Mouse (Mus musculus) intestine, embryonic 16.5 days (tissue): ENCODE measurements around the gene Fstl4. TPM values are rescaled to one million over a fixed set of nuclear protein-coding genes. Genes with fewer than 3 reads are reported as not detected.

ENCODE experiments used
- ATAC-seq: fragments of 200-750 bp; cut with Nextera tagmentation; 2 replicates; pipeline ENCODE4 v1.8.0; 2017; ENCODE audit warnings: moderate TSS enrichment, moderate library complexity
- H3K27ac ChIP-seq: fragments of 300-500 bp; sonication (generic); 2 replicates; pipeline ENCODE4 v1.5.1; 2014; ENCODE audit warnings: mild to moderate bottlenecking, low read length
- H3K27me3 ChIP-seq: fragments of 300-500 bp; sonication (generic); replicated peaks from 2 replicates; pipeline ENCODE4 v1.6.1; 2014; ENCODE audit warnings: low read length, control low read depth, mixed read lengths; ENCODE audit not compliant: control insufficient read depth, insufficient read depth
- H3K36me3 ChIP-seq: fragments of 300-500 bp; sonication (generic); 2 replicates; pipeline ENCODE4 v1.6.1; 2014; ENCODE audit warnings: low read length, control low read depth; ENCODE audit not compliant: control insufficient read depth, insufficient read depth
- H3K4me1 ChIP-seq: fragments of 300-500 bp; sonication (generic); 2 replicates; pipeline ENCODE4 v1.6.1; 2014; ENCODE audit warnings: low read length, control low read depth, mixed read lengths; ENCODE audit not compliant: control insufficient read depth, insufficient read depth
- H3K4me2 ChIP-seq: fragments of 300-500 bp; sonication (generic); 2 replicates; pipeline ENCODE4 v1.6.1; 2014; ENCODE audit warnings: low read depth, low read length, control low read depth
- H3K4me3 ChIP-seq: fragments of 300-500 bp; sonication (generic); 2 replicates; pipeline ENCODE4 v1.5.1; 2014; ENCODE audit warnings: mild to moderate bottlenecking, low read length
- H3K9ac ChIP-seq: fragments of 300-500 bp; sonication (generic); 2 replicates; pipeline ENCODE4 v1.6.1; 2014; ENCODE audit warnings: low read depth, low read length
- H3K9me3 ChIP-seq: fragments of 300-500 bp; sonication (generic); 2 replicates; pipeline ENCODE4 v1.6.1; 2016; ENCODE audit warnings: low read length, control low read depth; ENCODE audit not compliant: control insufficient read depth
- WGBS: fragments of 180-500 bp; shearing (Covaris S2); extraction: QIAGEN DNeasy Blood & Tissue Kit; methylation state at CpG from one replicate; pipeline ENCODE4 v1.1.7; 2014; 5-methylcytosine and 5-hydroxymethylcytosine counted together
- polyA plus RNA-seq: library from polyadenylated mRNA; unstranded; fragments of >200 nt; fragmentation: Nextera tagmentation; extraction: Ambion mirVana; gene quantifications from 2 replicates; pipeline ENCODE4 v1.2.1, GENCODE M21; 2015

Fstl4 gene
- polyA plus RNA-seq, 1 experiment from 2014 or later: 6.1 TPM

GRCm38 (mm10) chr11:52739187-52739586 lies 25.2 kb upstream of the Fstl4 start:
- Histone ChIP-seq H3K9ac (no peak overlapping the region), H3K4me1 (peaks cover 13% of the 10 kb centered on the region), H3K27me3 (no peaks in the 10 kb centered on the region), H3K27ac (no peak overlapping the region), H3K9me3 (no peaks in the 10 kb centered on the region), H3K4me2 (0 out of 2 replicates have a peak overlapping the region, but pooled peaks have one; percentile 21), H3K36me3 (no peaks in the 10 kb centered on the region), H3K4me3 (no peak overlapping the region)
- 17% methylated on average over 9 of the region's 9 CpGs for WGBS
- peak; percentile 66; the same call in 1 of the 2 replicates for ATAC-seq

DNA sequence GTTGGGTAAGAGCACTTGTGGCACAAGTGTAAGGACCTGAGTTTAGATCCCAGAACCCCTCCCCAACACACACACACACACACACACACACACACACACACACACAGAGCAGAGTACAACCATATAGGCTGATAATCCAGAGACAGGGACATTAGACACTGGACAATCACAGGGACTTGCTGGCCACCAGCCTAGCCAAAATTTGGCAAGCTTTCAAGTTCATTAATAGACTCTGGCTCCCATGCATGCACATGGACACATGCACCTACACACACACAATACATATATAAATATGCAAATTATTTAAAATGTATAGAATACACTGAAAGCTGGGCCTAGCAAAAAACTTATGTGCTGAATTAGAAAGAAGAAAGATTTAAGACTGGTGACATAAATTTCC lies 24.0 kb upstream of the Fstl4 start:
- ATAC-seq: no peak
- Histone ChIP-seq H3K4me1 (peaks cover 18% of the 10 kb centered on the region), H3K4me3 (no peak overlapping the region), H3K9me3 (no peaks in the 10 kb centered on the region), H3K27ac (no peak overlapping the region), H3K4me2 (no peak overlapping the region), H3K36me3 (no peaks in the 10 kb centered on the region), H3K9ac (no peak overlapping the region), H3K27me3 (no peaks in the 10 kb centered on the region)

- Histone ChIP-seq H3K9me3 (no peaks in the 10 kb centered on the region), H3K4me2 (no peak overlapping the region), H3K9ac (no peak overlapping the region), H3K4me1 (peaks cover 21% of the 10 kb centered on the region), H3K4me3 (no peak overlapping the region), H3K27me3 (no peaks in the 10 kb centered on the region), H3K36me3 (no peaks in the 10 kb centered on the region), H3K27ac (no peak overlapping the region; the same call in 1 of the 2 replicates)
- ATAC-seq: no peak
Observed at GRCm38 (mm10) chr11:52743956-52744355, 20.5 kb upstream of the Fstl4 start.

DNA sequence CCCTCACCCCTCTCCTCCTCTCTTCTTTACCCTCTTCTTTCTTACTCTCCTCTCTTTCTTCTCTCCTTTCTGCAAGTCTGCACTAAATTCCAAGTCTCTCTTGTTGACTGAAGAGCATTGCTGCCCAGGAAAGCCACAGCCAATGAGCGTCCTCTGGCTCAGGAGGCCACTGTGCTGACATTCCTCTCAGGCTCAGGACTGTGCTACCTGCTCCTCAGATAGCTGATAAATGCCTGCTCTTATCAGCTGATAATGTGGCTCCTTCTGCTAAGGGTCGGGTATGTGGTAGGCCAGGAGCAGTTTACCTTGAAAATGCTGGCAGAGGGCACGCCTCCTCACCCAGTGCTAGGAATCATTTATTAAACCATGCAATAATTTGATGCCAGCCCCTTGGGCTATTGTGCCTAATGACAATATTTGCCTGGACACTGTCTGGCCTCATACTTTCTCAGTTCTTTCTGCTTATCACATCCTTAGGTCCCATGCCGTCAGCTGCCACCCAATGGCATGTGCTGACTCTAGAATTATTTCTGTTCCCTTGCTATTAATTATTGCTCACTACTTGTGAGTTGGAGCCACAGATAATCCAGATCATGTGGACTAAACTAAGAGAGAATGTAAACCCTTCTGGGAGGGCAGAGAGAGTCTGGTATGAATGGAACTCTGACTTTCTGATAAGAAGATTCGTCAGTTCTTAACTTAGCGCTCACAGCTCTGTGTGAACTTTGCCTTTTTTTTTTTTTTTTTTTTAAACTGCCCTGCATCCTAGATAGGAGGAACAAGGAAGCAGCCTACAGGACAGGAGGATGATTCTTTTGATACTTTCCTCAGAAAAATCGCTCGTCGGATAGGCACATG lies 19.6 kb upstream of the Fstl4 start:
- ATAC-seq: peak; percentile 93
- Histone ChIP-seq H3K27me3 (no peaks in the 10 kb centered on the region), H3K4me2 (no peak overlapping the region), H3K4me3 (no peak overlapping the region), H3K4me1 (peaks cover 14% of the 10 kb centered on the region), H3K9ac (no peak overlapping the region), H3K9me3 (no peaks in the 10 kb centered on the region), H3K27ac (peak overlapping the region; percentile 25), H3K36me3 (no peaks in the 10 kb centered on the region)
- 38% methylated on average over 9 of the region's 9 CpGs for WGBS

GRCm38 (mm10) chr11:52747206-52747605 lies 17.2 kb upstream of the Fstl4 start:
- no peaks in the 10 kb centered on the region for H3K36me3 ChIP-seq
- 85% methylated on average over 7 of the region's 7 CpGs for WGBS
- H3K4me2 ChIP-seq: no peak overlapping the region
- no peaks in the 10 kb centered on the region for H3K27me3 ChIP-seq
- no peaks in the 10 kb centered on the region for H3K9me3 ChIP-seq
- H3K27ac ChIP-seq: no peak overlapping the region
- no peak overlapping the region for H3K9ac ChIP-seq
- H3K4me1 ChIP-seq: peaks cover 12% of the 10 kb centered on the region
- no peak overlapping the region for H3K4me3 ChIP-seq
- ATAC-seq: no peak

- no peak overlapping the region for H3K27ac ChIP-seq
- no peak overlapping the region for H3K4me2 ChIP-seq
- no peak overlapping the region for H3K9ac ChIP-seq
- ATAC-seq: no peak
- no peaks in the 10 kb centered on the region for H3K9me3 ChIP-seq
- H3K36me3 ChIP-seq: no peaks in the 10 kb centered on the region
- peaks cover 12% of the 10 kb centered on the region for H3K4me1 ChIP-seq
- no peaks in the 10 kb centered on the region for H3K27me3 ChIP-seq
- no peak overlapping the region for H3K4me3 ChIP-seq
- 29% methylated on average over 6 of the region's 6 CpGs for WGBS
Observed at GRCm38 (mm10) chr11:52747766-52748456, 16.5 kb upstream of the Fstl4 start.

DNA sequence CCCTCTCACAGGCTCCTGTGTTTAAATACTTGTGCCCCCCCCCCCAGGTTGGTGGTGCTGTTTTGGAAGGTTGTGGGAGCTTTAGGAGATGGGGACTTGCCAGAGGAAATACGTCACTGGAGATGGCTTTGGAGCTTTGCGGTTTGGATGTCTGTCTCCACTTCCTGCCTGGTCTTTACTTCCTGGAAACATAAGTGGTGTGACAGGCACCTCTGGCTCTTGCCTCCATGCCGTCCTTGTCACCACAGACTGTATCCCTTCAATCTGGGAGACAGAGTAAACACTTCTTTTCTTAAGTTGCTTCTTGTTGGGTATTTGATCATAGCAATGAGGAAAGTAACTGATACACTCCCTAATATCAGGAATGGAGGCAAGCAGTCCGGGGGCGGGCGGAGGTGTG lies 14.4 kb upstream of the Fstl4 start:
- Histone ChIP-seq H3K36me3 (no peaks in the 10 kb centered on the region), H3K4me3 (no peak overlapping the region), H3K9me3 (no peaks in the 10 kb centered on the region), H3K27me3 (no peaks in the 10 kb centered on the region), H3K4me2 (no peak overlapping the region), H3K27ac (no peak overlapping the region), H3K9ac (no peak overlapping the region), H3K4me1 (peaks cover 6% of the 10 kb centered on the region; the same call in 1 of the 2 replicates)
- no peak for ATAC-seq
- WGBS: 85% methylated on average over 6 of the region's 6 CpGs

DNA sequence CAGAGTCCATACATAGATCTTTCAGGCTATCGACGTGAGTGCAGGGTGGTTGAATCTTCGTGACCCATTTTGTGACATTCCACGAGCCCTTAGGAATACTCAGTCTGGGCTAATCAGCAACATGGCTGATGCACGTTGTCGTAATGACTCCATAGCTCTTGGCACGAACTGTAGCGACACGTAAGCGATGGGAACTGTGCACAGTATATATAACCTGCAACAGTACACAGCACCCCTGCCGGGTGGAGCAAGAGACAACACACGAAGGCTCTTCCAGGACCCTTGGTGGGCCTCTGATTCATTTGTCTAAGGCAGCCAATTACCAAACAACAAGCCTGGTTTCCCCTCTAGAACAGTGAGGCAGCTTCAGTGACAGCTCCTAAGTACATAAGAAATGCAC lies 11.9 kb upstream of the Fstl4 start:
- 83% methylated on average over 12 of the region's 12 CpGs for WGBS

GRCm38 (mm10) chr11:52753261-52753660 lies 11.2 kb upstream of the Fstl4 start:
- H3K4me3 ChIP-seq: no peak overlapping the region
- WGBS: 66% methylated on average over 3 of the region's 4 CpGs
- H3K9ac ChIP-seq: no peak overlapping the region
- no peak overlapping the region for H3K4me2 ChIP-seq
- no peak for ATAC-seq
- H3K27ac ChIP-seq: no peak overlapping the region
- no peaks in the 10 kb centered on the region for H3K9me3 ChIP-seq
- H3K27me3 ChIP-seq: no peaks in the 10 kb centered on the region
- H3K4me1 ChIP-seq: peaks cover 1% of the 10 kb centered on the region; the same call in 1 of the 2 replicates
- no peaks in the 10 kb centered on the region for H3K36me3 ChIP-seq

More for the DNA sequence above, 11.9 kb upstream of the Fstl4 start:
- Histone ChIP-seq H3K9me3 (no peaks in the 10 kb centered on the region), H3K27me3 (no peaks in the 10 kb centered on the region), H3K9ac (no peak overlapping the region), H3K27ac (no peak overlapping the region), H3K4me3 (no peak overlapping the region), H3K36me3 (no peaks in the 10 kb centered on the region), H3K4me1 (peaks cover 6% of the 10 kb centered on the region; the same call in 1 of the 2 replicates), H3K4me2 (no peak overlapping the region)
- no peak for ATAC-seq
